Mouse (Mus musculus) kidney, postnatal 25 days (tissue): ENCODE measurements around the gene Pkd2.
A peak's percentile ranks its signal among the peaks of the same experiment; 100 is the strongest.
"Not testable (repeated sequence)": the region's sequence is repeated elsewhere in the genome, so short reads cannot be mapped to it uniquely, and the experiment has no call there.

ENCODE experiments used
- DNase-seq, 2 experiments: peaks; one replicate each; pipeline ENCODE4 v3.0.0; 2021; ENCODE audit warnings: mixed read lengths in 2 of 2

Pkd2 gene

GRCm38 (mm10) chr5:104458832-104459705 lies at the start of gene Pkd2:
Gene Pkd2 (plus strand): TSS chr5:104459450.
- peak; percentile 87 to 94 for DNase-seq

- DNase-seq: no peak
Measured at GRCm38 (mm10) chr5:104415999-104416398, 43.3 kb upstream of the Pkd2 start.

DNA sequence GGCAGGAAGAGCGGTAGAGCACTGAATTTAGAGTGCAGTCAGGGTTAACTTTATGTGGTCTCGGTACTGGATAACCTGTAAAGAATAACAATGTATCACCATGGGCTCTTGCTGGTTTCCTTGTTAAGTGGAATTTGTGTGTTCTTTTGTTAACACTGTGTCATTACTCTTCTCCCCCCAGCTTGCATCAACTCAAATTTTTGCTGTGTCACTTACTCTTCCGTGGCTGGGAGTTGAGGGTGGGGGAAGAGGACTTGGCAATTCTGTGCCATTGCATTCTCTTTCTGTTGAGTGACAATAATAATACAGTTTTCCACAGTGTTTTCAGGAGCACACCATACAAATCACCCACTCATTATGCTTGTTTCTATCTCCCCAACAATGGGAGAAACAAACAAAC lies 42.2 kb upstream of the Pkd2 start:
- no peak for DNase-seq

DNA sequence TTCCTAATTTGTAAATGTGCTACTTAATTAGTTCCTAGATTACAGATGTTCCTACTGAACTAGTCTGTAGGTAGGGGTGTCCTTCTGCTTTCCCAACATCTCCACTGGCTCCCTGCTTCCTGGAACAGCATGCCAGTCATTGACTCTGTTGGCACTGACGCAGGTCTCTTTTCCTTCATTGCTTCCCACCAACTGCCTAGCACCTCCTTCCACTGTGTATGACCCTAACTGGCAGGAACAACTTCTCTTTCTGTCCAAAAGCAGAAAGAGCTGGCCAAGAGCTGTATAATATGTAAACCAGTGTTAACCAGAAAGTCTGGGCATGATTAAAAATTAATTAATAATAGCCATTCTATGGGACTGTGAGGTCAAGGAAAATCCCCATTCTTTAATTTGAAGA lies 41.5 kb upstream of the Pkd2 start:
- DNase-seq: peak; percentile 64 to 86

DNA sequence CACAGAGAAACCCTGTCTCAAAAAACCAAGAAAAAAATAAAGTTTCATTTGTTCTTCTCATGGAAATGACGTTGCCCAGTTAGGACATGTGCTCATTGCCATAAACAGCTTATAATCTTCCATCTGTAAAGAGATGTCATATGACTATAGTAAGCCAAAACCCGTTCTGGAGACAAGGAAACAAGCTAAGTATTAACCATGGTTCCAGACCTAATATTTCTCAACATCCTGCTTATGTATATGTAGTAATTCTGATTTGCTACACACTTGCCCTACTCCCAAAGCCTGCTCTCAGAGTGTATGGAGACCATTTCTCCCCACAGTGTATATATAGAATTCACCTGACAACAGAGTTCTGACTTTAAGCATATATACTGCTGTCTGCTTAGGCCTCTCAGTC lies 37.2 kb upstream of the Pkd2 start:
- no peak for DNase-seq

GRCm38 (mm10) chr5:104423861-104424260 lies 35.4 kb upstream of the Pkd2 start:
- peak; percentile 57 to 83 for DNase-seq

GRCm38 (mm10) chr5:104425949-104426348 lies 33.3 kb upstream of the Pkd2 start:
- DNase-seq: no peak

DNA sequence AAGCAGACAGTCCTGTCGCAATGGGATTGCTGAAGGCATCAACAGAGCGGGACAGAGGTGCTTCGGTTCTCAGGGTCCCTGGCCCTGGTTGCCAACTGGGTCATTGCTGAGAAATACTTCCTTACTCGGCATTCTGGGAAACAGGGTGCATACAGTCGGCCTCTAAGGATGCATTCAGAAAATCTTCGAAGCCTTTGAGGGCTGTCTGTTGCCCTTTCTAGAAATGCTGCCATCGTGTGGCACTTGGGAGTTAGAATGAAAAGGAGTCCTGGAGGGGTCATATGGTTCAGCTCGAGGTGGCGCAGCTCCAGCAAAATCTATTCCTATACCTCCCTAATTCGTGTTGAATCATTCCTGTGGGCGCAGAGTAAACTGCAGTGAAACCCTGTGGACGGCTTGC lies 26.4 kb upstream of the Pkd2 start:
- peak; percentile 75 to 78 for DNase-seq

- DNase-seq: peak in 1 of 2 experiments; percentile 47
Measured at GRCm38 (mm10) chr5:104433968-104434565, 25.2 kb upstream of the Pkd2 start.

- peak; percentile 72 to 82 for DNase-seq
Measured at GRCm38 (mm10) chr5:104434835-104435301, 24.4 kb upstream of the Pkd2 start, which contains the start of gene Spp1. Gene Spp1 (plus strand): TSS chr5:104435118.

DNA sequence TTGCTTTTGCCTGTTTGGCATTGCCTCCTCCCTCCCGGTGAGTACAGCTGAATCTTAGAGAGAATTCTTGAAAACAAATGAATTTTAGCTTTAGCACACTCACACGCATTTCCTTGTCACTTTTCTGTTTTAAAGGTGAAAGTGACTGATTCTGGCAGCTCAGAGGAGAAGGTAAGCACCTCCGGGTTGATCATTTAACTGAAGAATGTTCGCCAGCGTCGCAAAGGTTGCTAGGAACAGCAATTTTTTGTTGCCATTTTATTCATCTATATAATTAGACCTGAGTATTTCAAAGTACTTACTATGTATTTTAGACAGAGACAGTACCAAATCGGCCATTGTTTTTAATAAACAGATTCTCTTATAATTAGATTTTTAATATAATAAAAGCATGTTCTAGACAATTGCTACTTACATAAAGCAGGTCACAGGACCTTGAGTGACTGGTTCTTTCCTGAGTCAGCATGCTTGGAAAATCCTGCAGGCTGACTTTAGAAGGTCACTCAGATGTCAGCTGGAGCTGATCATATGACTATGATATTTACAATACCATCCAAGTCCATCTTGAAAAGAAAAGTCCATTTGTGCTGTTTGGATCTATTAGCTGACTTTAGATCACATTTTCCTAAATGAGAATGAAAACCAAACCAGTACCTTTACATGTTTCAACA lies 22.7 kb upstream of the Pkd2 start:
- DNase-seq: peak; percentile 59 to 64

GRCm38 (mm10) chr5:104442396-104442795 lies 16.9 kb upstream of the Pkd2 start:
- no peak for DNase-seq

- no peak for DNase-seq
Measured at GRCm38 (mm10) chr5:104442850-104443249, 16.4 kb upstream of the Pkd2 start.

DNA sequence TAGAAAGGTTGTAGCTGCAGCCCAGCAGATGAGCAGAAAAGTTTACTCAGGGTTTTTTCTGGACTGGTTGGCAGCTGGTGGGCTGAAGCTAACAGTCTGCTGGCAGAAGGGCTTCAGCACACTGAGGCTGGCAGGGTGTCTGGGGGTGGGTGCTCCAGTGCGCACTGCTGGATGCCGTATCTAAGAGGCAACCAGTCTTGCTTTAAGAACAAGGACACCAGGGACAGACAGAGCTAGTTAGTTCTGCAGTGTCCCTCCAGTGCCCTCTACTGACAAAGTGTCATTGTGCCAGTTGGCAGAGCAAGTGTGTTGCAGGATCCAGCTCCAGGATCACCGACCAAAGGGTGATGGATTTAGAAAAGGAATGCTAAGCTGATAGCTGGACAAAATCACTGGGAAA lies 13.1 kb upstream of the Pkd2 start:
- DNase-seq: peak; percentile 85

GRCm38 (mm10) chr5:104448346-104448745 lies 10.9 kb upstream of the Pkd2 start:
- DNase-seq: not testable (repeated sequence)

DNA sequence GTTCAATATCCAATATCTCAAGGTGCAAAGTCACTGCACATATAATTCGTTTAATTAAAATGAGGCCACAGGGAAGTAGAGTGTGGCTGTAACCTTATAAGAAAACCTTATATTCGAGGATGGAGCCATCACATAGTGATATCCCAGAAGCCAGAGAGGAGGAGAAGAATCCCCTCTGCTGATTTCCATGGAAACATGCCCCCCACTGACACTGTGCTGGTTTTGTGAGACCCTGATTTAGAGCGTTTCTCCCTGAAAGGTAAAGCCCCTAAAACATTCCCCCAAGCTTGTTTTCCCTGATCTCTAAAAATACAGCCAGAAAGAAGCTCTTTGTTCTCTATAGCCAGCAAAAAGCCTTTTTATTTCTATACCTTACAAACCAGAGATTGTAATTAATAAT lies 9.8 kb upstream of the Pkd2 start:
- no peak for DNase-seq

GRCm38 (mm10) chr5:104453075-104453474 lies 6.2 kb upstream of the Pkd2 start:
- DNase-seq: no peak

- no peak for DNase-seq
Measured at GRCm38 (mm10) chr5:104454564-104454963, 4.7 kb upstream of the Pkd2 start.

GRCm38 (mm10) chr5:104459706-104460455 lies 631 bp downstream of the Pkd2 start:
- peak; percentile 74 to 83 for DNase-seq

- DNase-seq: peak; percentile 41 to 56
Measured at GRCm38 (mm10) chr5:104460456-104460838, 1.2 kb downstream of the Pkd2 start.

DNA sequence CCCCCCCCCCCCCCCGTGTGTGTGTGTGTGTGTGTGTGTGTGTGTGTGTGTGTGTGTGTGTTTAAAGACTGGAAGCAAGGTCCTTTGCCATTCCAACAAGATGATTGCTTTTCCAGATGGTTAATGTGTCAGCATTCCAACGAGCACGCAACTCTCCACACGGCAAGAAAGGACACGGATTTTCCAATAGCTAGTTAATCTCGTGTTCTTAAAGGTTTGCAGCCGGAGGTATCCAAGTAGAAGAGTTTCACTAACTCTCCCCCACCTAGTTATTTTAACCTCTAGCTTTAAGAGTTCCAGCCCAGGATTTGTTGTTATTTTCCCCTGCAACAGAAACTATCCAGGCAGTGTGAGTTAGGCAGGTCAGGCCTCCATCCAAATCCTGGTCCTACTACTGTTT lies 1.6 kb downstream of the Pkd2 start:
- DNase-seq: peak; percentile 35 to 57

- no peak for DNase-seq
Measured at GRCm38 (mm10) chr5:104465279-104465678, 6.0 kb downstream of the Pkd2 start.

- peak; percentile 82 to 87 for DNase-seq
Measured at GRCm38 (mm10) chr5:104465731-104466130, 6.5 kb downstream of the Pkd2 start.
